Mouse (Mus musculus) spleen, adult 2 months (tissue): Measurements from ENCODE around the gene Fntb.

Source experiments
- CTCF ChIP-seq: fragments of 200-500 bp; IDR thresholded peaks from 2 replicates; pipeline ENCODE4 v1.5.1; 2011; ENCODE audit warnings: mild to moderate bottlenecking, inconsistent platforms; ENCODE audit not compliant: insufficient read depth, insufficient read length, insufficient replicate concordance; ENCODE audit errors: extremely low read depth
- POLR2A ChIP-seq: fragments of 200-500 bp; IDR thresholded peaks from 2 replicates; pipeline ENCODE4 v1.6.1; 2011; ENCODE audit warnings: low read depth, low read length, inconsistent platforms

DNA sequence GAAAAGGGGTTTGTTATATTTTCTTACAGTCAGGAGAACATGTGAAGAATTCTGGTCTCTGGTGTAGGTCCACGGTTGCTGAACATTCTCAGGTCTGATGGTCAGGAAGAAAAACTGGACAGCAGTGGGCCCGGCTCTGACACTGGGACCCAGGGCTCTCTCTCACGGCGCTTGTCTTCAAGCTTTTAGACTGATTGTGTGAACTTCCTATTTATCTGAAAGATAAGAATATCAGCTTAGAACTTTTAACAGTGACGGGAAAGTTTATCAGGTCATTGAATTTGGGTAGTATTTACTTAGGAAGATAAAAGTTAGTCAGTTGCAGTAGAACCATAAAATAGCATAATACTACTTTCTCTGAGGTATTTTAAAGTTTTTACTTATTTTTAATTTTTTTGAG lies 11.5 kb downstream of the Fntb start:
- TF ChIP-seq CTCF: no peak
- no peak for TF ChIP-seq POLR2A
